Mouse (Mus musculus) heart, postnatal 0 days (tissue): ENCODE results near the gene Wfs1. TPM values are rescaled to one million over a fixed set of nuclear protein-coding genes. Genes with fewer than 3 reads are reported as not detected.

Experiments
- ATAC-seq: fragments of 200-750 bp; cut with Nextera tagmentation; 2 replicates; pipeline ENCODE4 v1.8.0; 2017; ENCODE audit warnings: low read depth, moderate number of reproducible peaks, moderate library complexity; ENCODE audit not compliant: insufficient read depth
- DNase-seq: peaks from one replicate; pipeline ENCODE4 v3.0.0-alpha.2; 2016; ENCODE audit warnings: low spot score
- H3K27ac ChIP-seq: fragments of 300-500 bp; sonication (generic); 2 replicates; pipeline ENCODE4 v1.5.1; 2014; ENCODE audit warnings: low read depth, mild to moderate bottlenecking
- H3K27me3 ChIP-seq: fragments of 300-500 bp; sonication (generic); 2 replicates; pipeline ENCODE4 v1.6.1; 2014; ENCODE audit warnings: low read length, mixed read lengths; ENCODE audit not compliant: control insufficient read depth, insufficient read depth
- H3K36me3 ChIP-seq: fragments of 300-500 bp; sonication (generic); replicated peaks from 2 replicates; pipeline ENCODE4 v1.6.1; 2014; ENCODE audit warnings: low read length, mixed read lengths; ENCODE audit not compliant: control insufficient read depth, insufficient read depth
- H3K4me1 ChIP-seq: fragments of 300-500 bp; sonication (generic); 2 replicates; pipeline ENCODE4 v1.6.1; 2014; ENCODE audit warnings: antibody characterized with exemption; ENCODE audit not compliant: control insufficient read depth, insufficient read depth
- H3K4me2 ChIP-seq: fragments of 300-500 bp; sonication (generic); 2 replicates; pipeline ENCODE4 v1.6.1; 2014; ENCODE audit warnings: low read depth, mild to moderate bottlenecking, low read length, moderate library complexity
- H3K4me3 ChIP-seq: fragments of 300-500 bp; sonication (generic); 2 replicates; pipeline ENCODE4 v1.5.1; 2014; ENCODE audit warnings: low read depth, low read length
- H3K9ac ChIP-seq: fragments of 300-500 bp; sonication (generic); replicated peaks from 2 replicates; pipeline ENCODE4 v1.6.1; 2014; ENCODE audit warnings: low read depth, low read length, mixed read lengths
- H3K9me3 ChIP-seq: fragments of 300-500 bp; sonication (generic); replicated peaks from 2 replicates; pipeline ENCODE4 v1.6.1; 2016; ENCODE audit warnings: low read length; ENCODE audit not compliant: control insufficient read depth
- CTCF ChIP-seq: IDR thresholded peaks from 2 replicates; pipeline ENCODE4 v1.5.1; 2016; ENCODE audit warnings: antibody characterized with exemption, control low read depth, low read depth
- EP300 ChIP-seq: IDR thresholded peaks from 2 replicates; pipeline ENCODE4 v1.6.1; 2016; ENCODE audit warnings: antibody characterized with exemption, low read depth
- whole genome bisulfite sequencing: fragments of 180-500 bp; shearing (Covaris S2); extraction: QIAGEN DNeasy Blood & Tissue Kit; methylation state at CpG from one replicate; pipeline ENCODE4 v1.1.7; 2014; 5-methylcytosine and 5-hydroxymethylcytosine counted together
- polyA plus RNA-seq: library from polyadenylated mRNA; unstranded; fragments of >200 nt; fragmentation: Nextera tagmentation; extraction: Ambion mirVana; gene quantifications from 2 replicates; pipeline ENCODE4 v1.2.1, GENCODE M21; 2015
- total RNA-seq: library from RNA; depleted of rRNA; stranded (reverse); fragments of >200 nt; gene quantifications from 2 replicates; pipeline ENCODE4 v1.2.3, GENCODE M21; 2014; ENCODE audit warnings: low replicate concordance

The Wfs1 gene
- total and polyA plus RNA-seq, 2 experiments from 2014 or later = 14.6 to 18.3 TPM

DNA sequence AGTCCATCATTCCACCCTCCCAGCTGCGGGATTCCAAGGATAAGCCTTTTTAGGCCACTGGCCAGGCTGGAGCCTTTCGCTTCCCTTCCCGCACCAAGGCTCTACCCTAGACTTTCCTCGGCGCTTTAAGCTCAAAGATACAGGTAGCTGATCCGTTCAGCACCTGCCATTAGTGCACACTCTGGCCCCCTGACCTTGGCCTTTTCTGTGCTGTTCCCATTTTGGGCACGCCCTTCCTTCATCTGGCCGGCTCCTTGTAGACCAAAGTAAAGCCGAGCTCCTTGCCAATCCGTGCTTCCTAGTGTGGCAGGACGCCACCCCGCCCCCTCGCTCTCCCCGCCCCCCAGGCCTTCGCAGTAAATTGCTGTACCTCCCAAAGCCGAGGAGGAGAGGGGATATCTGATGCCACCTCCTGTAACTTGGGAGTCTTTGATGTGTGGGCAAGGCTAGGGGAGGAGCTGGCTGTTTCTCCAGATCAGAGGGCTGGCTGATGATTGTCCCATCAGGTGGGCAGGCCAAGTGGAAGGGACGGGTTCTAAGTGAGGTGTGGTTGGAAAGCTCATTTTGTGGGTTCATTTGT is 40.4 kb upstream of the Wfs1 start:
- ATAC-seq (no peak), DNase-seq (no peak)
- Histone ChIP-seq H3K4me1 (peaks cover 12% of the 10 kb centered on the region; the same call in 1 of the 2 replicates), H3K36me3 (no peaks in the 10 kb centered on the region), H3K9ac (no peak overlapping the region), H3K4me2 (peak overlapping the region; percentile 96), H3K4me3 (peak overlapping the region; percentile 61), H3K27me3 (peaks cover 56% of the 10 kb centered on the region), H3K9me3 (no peaks in the 10 kb centered on the region), H3K27ac (no peak overlapping the region)
- WGBS = 1% methylated on average over 17 of the region's 17 CpGs
- TF ChIP-seq CTCF (no peak), EP300 (no peak)

DNA sequence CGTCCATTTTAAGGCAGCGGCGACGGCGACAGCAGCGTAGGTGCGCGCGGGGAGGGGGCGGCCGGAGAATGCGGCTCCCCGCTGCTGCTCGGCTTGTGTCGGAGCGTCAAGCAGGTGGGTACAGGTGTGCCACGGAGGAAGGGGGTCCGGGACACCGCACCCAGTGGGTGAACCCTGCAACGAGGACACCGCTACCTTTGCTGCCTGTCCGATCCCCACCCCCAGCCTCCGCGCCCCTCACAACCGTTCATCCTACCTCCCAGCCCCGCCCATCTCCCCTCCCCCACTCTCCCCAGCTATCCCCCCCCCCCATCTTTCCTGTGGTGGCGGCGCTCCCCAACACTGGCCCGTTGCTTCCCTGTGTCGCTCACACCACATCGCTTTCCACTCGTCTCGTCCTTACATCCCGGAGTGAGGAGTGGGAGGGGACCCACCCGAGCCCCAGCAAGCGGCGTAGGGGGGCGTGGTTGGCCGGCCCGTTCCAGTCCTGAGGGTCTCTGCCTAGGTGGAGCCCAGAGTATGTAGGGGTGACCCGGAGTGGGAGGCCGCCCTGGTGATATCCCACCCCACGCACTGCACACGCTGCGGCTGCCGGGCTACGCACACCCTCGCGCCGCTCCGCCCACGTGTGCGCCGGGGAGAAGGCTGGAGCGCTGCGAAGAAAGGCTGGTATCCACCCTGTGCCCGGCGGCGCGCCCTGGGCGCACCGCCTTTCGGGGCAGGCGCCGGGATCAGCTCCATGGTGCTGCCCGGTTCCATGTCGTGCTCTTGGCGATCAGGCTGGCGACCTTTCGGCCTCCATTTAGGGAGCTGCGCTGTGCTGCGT is 39.7 kb upstream of the Wfs1 start:
- peak overlapping the region; percentile 61 for H3K4me3 ChIP-seq
- no peak for TF ChIP-seq CTCF
- TF ChIP-seq EP300 = no peak
- WGBS = under 1% methylated on average over 72 of the region's 72 CpGs
- H3K27me3 ChIP-seq = peaks cover 62% of the 10 kb centered on the region
- no peak overlapping the region; the same call in 1 of the 2 replicates for H3K9ac ChIP-seq
- DNase-seq (no peak), ATAC-seq (peak; percentile 41; the same call in 1 of the 2 replicates)
- peaks cover 12% of the 10 kb centered on the region; the same call in 1 of the 2 replicates for H3K4me1 ChIP-seq
- H3K27ac ChIP-seq = no peak overlapping the region
- no peaks in the 10 kb centered on the region for H3K36me3 ChIP-seq
- H3K9me3 ChIP-seq = no peaks in the 10 kb centered on the region
- peak overlapping the region; percentile 96 for H3K4me2 ChIP-seq

DNA sequence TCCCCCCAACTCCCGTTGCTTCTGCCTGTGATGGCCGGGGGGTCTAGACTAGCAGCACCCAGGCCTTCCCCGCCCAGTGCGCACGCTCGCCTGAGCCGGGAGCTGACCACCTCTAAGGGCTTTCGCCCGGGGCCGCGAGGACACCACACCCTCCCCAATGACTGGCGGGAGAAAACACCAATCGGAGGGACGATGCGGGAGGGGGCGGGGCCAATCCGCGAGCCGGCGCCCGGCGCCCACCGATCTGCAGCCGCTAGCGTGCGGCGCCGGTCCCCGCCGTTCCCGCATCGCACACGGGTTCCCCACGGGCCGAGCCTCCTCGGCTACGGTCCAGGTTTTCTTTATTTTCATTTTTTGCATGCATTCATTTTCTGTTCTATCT is 39.1 kb upstream of the Wfs1 start:
- Histone ChIP-seq H3K36me3 (no peaks in the 10 kb centered on the region), H3K4me1 (peaks cover 12% of the 10 kb centered on the region; the same call in 1 of the 2 replicates), H3K4me2 (peak overlapping the region; percentile 96), H3K4me3 (peak overlapping the region; percentile 61), H3K9ac (no peak overlapping the region), H3K9me3 (no peaks in the 10 kb centered on the region), H3K27me3 (peaks cover 64% of the 10 kb centered on the region), H3K27ac (no peak overlapping the region)
- TF ChIP-seq CTCF (no peak), EP300 (no peak)
- WGBS = under 1% methylated on average over 36 of the region's 37 CpGs
- no peak for DNase-seq
- ATAC-seq = peak; percentile 77

DNA sequence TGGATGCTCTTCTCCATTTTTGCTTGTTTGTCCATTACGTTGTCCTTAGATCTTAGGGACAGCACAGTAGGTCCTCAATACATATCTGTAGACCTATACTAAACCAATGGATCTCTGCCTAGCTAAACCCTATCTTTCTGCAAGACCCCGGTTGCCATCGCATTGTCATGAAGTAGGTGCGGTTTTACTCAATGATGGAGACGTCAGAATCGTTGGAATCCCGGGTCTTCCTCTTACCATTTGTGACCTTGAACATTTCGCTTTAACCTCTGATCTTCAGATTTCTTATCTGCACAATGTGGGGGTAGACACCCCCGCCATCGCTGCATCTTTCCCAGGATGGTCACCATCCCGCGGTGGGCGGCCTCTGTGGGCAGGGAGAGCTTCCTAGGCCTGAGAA is 38.7 kb upstream of the Wfs1 start:
- Histone ChIP-seq H3K9ac (no peak overlapping the region), H3K4me1 (peaks cover 12% of the 10 kb centered on the region; the same call in 1 of the 2 replicates), H3K9me3 (no peaks in the 10 kb centered on the region), H3K36me3 (no peaks in the 10 kb centered on the region), H3K4me3 (peak overlapping the region; percentile 61), H3K27ac (no peak overlapping the region), H3K27me3 (peaks cover 64% of the 10 kb centered on the region), H3K4me2 (peak overlapping the region; percentile 96)
- DNase-seq (no peak), ATAC-seq (no peak)
- WGBS = 16% methylated on average over 13 of the region's 13 CpGs
- TF ChIP-seq EP300 (no peak), CTCF (no peak)

DNA sequence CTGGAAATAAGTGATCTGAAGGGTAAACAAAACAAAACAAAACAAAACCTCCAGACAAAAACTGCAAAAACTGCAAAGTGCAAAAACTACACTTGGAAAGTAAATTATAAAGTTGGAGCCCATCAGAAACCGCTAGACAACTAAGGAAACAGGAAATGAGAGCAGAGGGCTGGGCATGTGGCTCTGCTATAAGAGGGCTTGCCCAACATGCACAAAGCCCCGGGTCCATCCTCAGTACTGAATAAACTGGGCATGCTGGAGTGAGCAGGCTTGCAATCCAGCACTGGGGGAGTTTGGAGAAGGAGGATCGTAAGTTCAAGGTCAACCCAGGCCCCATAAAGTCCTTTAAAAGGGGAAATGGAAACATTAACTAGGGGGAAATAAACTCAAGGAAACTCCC is 28.2 kb upstream of the Wfs1 start:
- no peak overlapping the region for H3K27ac ChIP-seq
- no peaks in the 10 kb centered on the region for H3K9me3 ChIP-seq
- DNase-seq (no peak), ATAC-seq (no peak)
- no peak overlapping the region for H3K4me3 ChIP-seq
- TF ChIP-seq CTCF = no peak
- no peak for TF ChIP-seq EP300
- H3K9ac ChIP-seq = no peak overlapping the region
- 47% methylated on average over 3 of the region's 3 CpGs for WGBS
- H3K4me1 ChIP-seq = no peaks in the 10 kb centered on the region
- peaks cover 6% of the 10 kb centered on the region; the same call in 1 of the 2 replicates for H3K27me3 ChIP-seq
- no peak overlapping the region for H3K4me2 ChIP-seq
- H3K36me3 ChIP-seq = no peaks in the 10 kb centered on the region
